Mouse (Mus musculus) kidney, adult 9 months (tissue): Measurements from ENCODE around the gene Frg2f1.

ENCODE experiments used
- DNase-seq: peaks from one replicate; pipeline ENCODE4 v3.0.0; 2022

Gene Frg2f1

GRCm38 (mm10) chr4:119492291-119492932 is 46.9 kb downstream of the Frg2f1 start, which contains the start of gene Rimkla:
TSS of gene Rimkla (minus strand) at chr4:119492628.
- DNase-seq, result peak; percentile 32

- DNase-seq, result peak; percentile 27
Observed at GRCm38 (mm10) chr4:119490806-119491205, 48.5 kb downstream of the Frg2f1 start.

GRCm38 (mm10) chr4:119489666-119490065 is 49.7 kb downstream of the Frg2f1 start:
- DNase-seq, result no peak

- no peak for DNase-seq
Observed at GRCm38 (mm10) chr4:119484882-119485281, 54.4 kb downstream of the Frg2f1 start.

- DNase-seq, result no peak
Observed at GRCm38 (mm10) chr4:119483051-119483450, 56.3 kb downstream of the Frg2f1 start.
